Mouse (Mus musculus) hindbrain, embryonic 14.5 days (tissue): ENCODE measurements at regions not wholly inside any gene's neighbourhood (a gene's known extent, or its start where the extent isn't known, plus 50 kb on each side); places are given as distances from the start of the nearest gene placed in this dataset.

Experiments
- ATAC-seq: fragments of 200-750 bp; cut with Nextera tagmentation; 2 replicates; pipeline ENCODE4 v1.8.0; 2017; ENCODE audit warnings: moderate number of reproducible peaks, mild to moderate bottlenecking, moderate TSS enrichment, moderate library complexity; ENCODE audit not compliant: low FRiP score
- DNase-seq: peaks from one replicate; pipeline ENCODE4 v3.0.0-alpha.2; 2015; ENCODE audit warnings: low spot score
- H3K27ac ChIP-seq: fragments of 300-500 bp; sonication (generic); 2 replicates; pipeline ENCODE4 v1.5.1; 2014; ENCODE audit warnings: mild to moderate bottlenecking, moderate library complexity
- H3K27me3 ChIP-seq: fragments of 300-500 bp; sonication (generic); 2 replicates; pipeline ENCODE4 v1.6.1; 2014; ENCODE audit warnings: mild to moderate bottlenecking, low read length, mixed read lengths; ENCODE audit not compliant: control insufficient read depth, insufficient read depth
- H3K36me3 ChIP-seq: fragments of 300-500 bp; sonication (generic); replicated peaks from 2 replicates; pipeline ENCODE4 v1.6.1; 2014; ENCODE audit not compliant: control insufficient read depth, insufficient read depth
- H3K4me1 ChIP-seq: fragments of 300-500 bp; sonication (generic); replicated peaks from 2 replicates; pipeline ENCODE4 v1.6.1; 2014; ENCODE audit warnings: antibody characterized with exemption, low read length, mixed read lengths; ENCODE audit not compliant: control insufficient read depth, insufficient read depth
- H3K4me2 ChIP-seq: fragments of 300-500 bp; sonication (generic); replicated peaks from 2 replicates; pipeline ENCODE4 v1.6.1; 2014; ENCODE audit warnings: mild to moderate bottlenecking, moderate library complexity
- H3K4me3 ChIP-seq: fragments of 300-500 bp; sonication (generic); replicated peaks from 2 replicates; pipeline ENCODE4 v1.5.1; 2014; ENCODE audit warnings: mild to moderate bottlenecking, low read length
- H3K9ac ChIP-seq: fragments of 300-500 bp; sonication (generic); 2 replicates; pipeline ENCODE4 v1.6.1; 2014
- H3K9me3 ChIP-seq: fragments of 300-500 bp; sonication (generic); 2 replicates; pipeline ENCODE4 v1.6.1; 2016; ENCODE audit warnings: low read length; ENCODE audit not compliant: control insufficient read depth
- WGBS: fragments of 180-500 bp; shearing (Covaris S2); extraction: QIAGEN DNeasy Blood & Tissue Kit; methylation state at CpG from one replicate; pipeline ENCODE4 v1.1.7; 2014; 5-methylcytosine and 5-hydroxymethylcytosine counted together

GRCm38 (mm10) chr1:169254250-169254937 is 276.9 kb downstream of the Nuf2 start:
- ATAC-seq (no peak), DNase-seq (no peak)
- no peaks in the 10 kb centered on the region for H3K27me3 ChIP-seq
- no peak overlapping the region for H3K4me2 ChIP-seq
- H3K4me3 ChIP-seq, result no peak overlapping the region
- H3K36me3 ChIP-seq, result no peaks in the 10 kb centered on the region
- H3K9ac ChIP-seq, result no peak overlapping the region
- no peaks in the 10 kb centered on the region for H3K4me1 ChIP-seq
- 44% methylated on average over 7 of the region's 7 CpGs for WGBS
- H3K27ac ChIP-seq, result no peak overlapping the region
- H3K9me3 ChIP-seq, result no peaks in the 10 kb centered on the region

GRCm38 (mm10) chr1:169252189-169252588 is 279.1 kb downstream of the Nuf2 start:
- no peaks in the 10 kb centered on the region for H3K36me3 ChIP-seq
- no peak overlapping the region for H3K27ac ChIP-seq
- H3K4me3 ChIP-seq, result no peak overlapping the region
- H3K4me2 ChIP-seq, result no peak overlapping the region
- DNase-seq (no peak), ATAC-seq (no peak)
- 80% methylated on average over 2 of the region's 2 CpGs for WGBS
- no peaks in the 10 kb centered on the region for H3K9me3 ChIP-seq
- no peaks in the 10 kb centered on the region for H3K4me1 ChIP-seq
- no peaks in the 10 kb centered on the region for H3K27me3 ChIP-seq
- no peak overlapping the region for H3K9ac ChIP-seq

GRCm38 (mm10) chr1:169249021-169249420 is 282.2 kb downstream of the Nuf2 start:
- Histone ChIP-seq H3K27ac (no peak overlapping the region), H3K4me2 (no peak overlapping the region), H3K9ac (no peak overlapping the region), H3K9me3 (no peaks in the 10 kb centered on the region), H3K4me3 (no peak overlapping the region), H3K4me1 (no peaks in the 10 kb centered on the region), H3K36me3 (no peaks in the 10 kb centered on the region), H3K27me3 (no peaks in the 10 kb centered on the region)
- no peak for ATAC-seq
- no peak for DNase-seq
- 94% methylated on average over 7 of the region's 7 CpGs for WGBS

- Histone ChIP-seq H3K27me3 (no peaks in the 10 kb centered on the region), H3K9ac (no peak overlapping the region), H3K9me3 (no peaks in the 10 kb centered on the region), H3K4me1 (no peaks in the 10 kb centered on the region), H3K4me3 (no peak overlapping the region), H3K36me3 (no peaks in the 10 kb centered on the region), H3K4me2 (no peak overlapping the region), H3K27ac (no peak overlapping the region)
- ATAC-seq (no peak), DNase-seq (no peak)
- WGBS, result 87% methylated on average over 2 of the region's 2 CpGs
Measured at GRCm38 (mm10) chr1:169240377-169240776, 290.9 kb downstream of the Nuf2 start.

GRCm38 (mm10) chr1:169238671-169239090 is 292.6 kb downstream of the Nuf2 start:
- Histone ChIP-seq H3K36me3 (no peaks in the 10 kb centered on the region), H3K27me3 (no peaks in the 10 kb centered on the region), H3K9me3 (no peaks in the 10 kb centered on the region), H3K27ac (no peak overlapping the region), H3K9ac (no peak overlapping the region), H3K4me1 (no peaks in the 10 kb centered on the region), H3K4me3 (no peak overlapping the region), H3K4me2 (no peak overlapping the region)
- 45% methylated on average over 16 of the region's 16 CpGs for WGBS
- DNase-seq (no peak), ATAC-seq (no peak)

GRCm38 (mm10) chr1:169235276-169235681 is 296.0 kb downstream of the Nuf2 start:
- Histone ChIP-seq H3K9ac (no peak overlapping the region), H3K27ac (no peak overlapping the region), H3K4me3 (no peak overlapping the region), H3K27me3 (no peaks in the 10 kb centered on the region), H3K36me3 (no peaks in the 10 kb centered on the region), H3K9me3 (no peaks in the 10 kb centered on the region), H3K4me2 (no peak overlapping the region), H3K4me1 (no peaks in the 10 kb centered on the region)
- 15% methylated on average over 2 of the region's 2 CpGs for WGBS
- ATAC-seq (peak; percentile 21; the same call in 1 of the 2 replicates), DNase-seq (no peak)

- Histone ChIP-seq H3K27ac (no peak overlapping the region), H3K36me3 (no peaks in the 10 kb centered on the region), H3K4me1 (no peaks in the 10 kb centered on the region), H3K4me3 (no peak overlapping the region), H3K4me2 (no peak overlapping the region), H3K9me3 (peaks cover 4% of the 10 kb centered on the region), H3K9ac (no peak overlapping the region), H3K27me3 (no peaks in the 10 kb centered on the region)
- DNase-seq, result no peak
- ATAC-seq, result no peak
- 76% methylated on average over 3 of the region's 3 CpGs for WGBS
Measured at GRCm38 (mm10) chr1:169233368-169233767, 297.9 kb downstream of the Nuf2 start.

- WGBS, result 88% methylated on average over 4 of the region's 4 CpGs
- Histone ChIP-seq H3K4me1 (no peaks in the 10 kb centered on the region), H3K4me2 (no peak overlapping the region), H3K4me3 (no peak overlapping the region), H3K9me3 (peaks cover 4% of the 10 kb centered on the region), H3K27ac (no peak overlapping the region), H3K27me3 (no peaks in the 10 kb centered on the region), H3K9ac (no peak overlapping the region), H3K36me3 (no peaks in the 10 kb centered on the region)
- ATAC-seq (no peak), DNase-seq (no peak)
Measured at GRCm38 (mm10) chr1:169230097-169230496, 301.2 kb downstream of the Nuf2 start.

- H3K4me3 ChIP-seq, result no peak overlapping the region
Measured at GRCm38 (mm10) chr1:169224431-169224830, 306.8 kb downstream of the Nuf2 start.

GRCm38 (mm10) chr1:169187658-169188057 is 343.6 kb downstream of the Nuf2 start:
- Histone ChIP-seq H3K9me3 (no peaks in the 10 kb centered on the region), H3K4me1 (no peaks in the 10 kb centered on the region), H3K9ac (no peak overlapping the region), H3K4me2 (no peak overlapping the region), H3K27ac (no peak overlapping the region), H3K36me3 (no peaks in the 10 kb centered on the region), H3K27me3 (no peaks in the 10 kb centered on the region), H3K4me3 (no peak overlapping the region)
- no peak for DNase-seq
- no peak; the same call in 1 of the 2 replicates for ATAC-seq
- 50% methylated on average over 1 of the region's 1 CpGs for WGBS

More at GRCm38 (mm10) chr1:169224431-169224830, 306.8 kb downstream of the Nuf2 start:
- 97% methylated on average over 2 of the region's 2 CpGs for WGBS
- no peaks in the 10 kb centered on the region for H3K27me3 ChIP-seq
- H3K36me3 ChIP-seq, result no peaks in the 10 kb centered on the region
- ATAC-seq, result no peak
- no peaks in the 10 kb centered on the region for H3K4me1 ChIP-seq
- peaks cover 4% of the 10 kb centered on the region for H3K9me3 ChIP-seq
- DNase-seq, result no peak
- no peak overlapping the region for H3K9ac ChIP-seq
- no peak overlapping the region for H3K27ac ChIP-seq
- H3K4me2 ChIP-seq, result no peak overlapping the region
